Mouse (Mus musculus) erythroblast, embryonic 14.5 days (primary cell): Measurements from ENCODE around the gene Polr1a.

Experiments used
- GATA1 ChIP-seq: IDR thresholded peaks from 2 replicates; pipeline ENCODE4 v1.6.1; 2012; ENCODE audit warnings: low read length, inconsistent platforms, mixed read lengths
- TAL1 ChIP-seq: IDR thresholded peaks from 3 replicates; pipeline ENCODE4 v1.6.1; 2012; ENCODE audit warnings: low read length, inconsistent platforms, mixed read lengths

GRCm38 (mm10) chr6:71997215-71997614 lies 88.4 kb downstream of the Polr1a start:
- TF ChIP-seq GATA1 (no peak), TAL1 (no peak)
